Mouse (Mus musculus) kidney, embryonic 14.5 days (tissue): ENCODE data around the gene Kif26b. TPM values are rescaled to one million over a fixed set of nuclear protein-coding genes. Genes with fewer than 3 reads are reported as not detected.

Source experiments
- ATAC-seq: fragments of 200-750 bp; cut with Nextera tagmentation; 2 replicates; pipeline ENCODE4 v1.8.0; 2017; ENCODE audit warnings: moderate number of reproducible peaks, mild to moderate bottlenecking, moderate TSS enrichment, moderate library complexity; ENCODE audit not compliant: low FRiP score, low TSS enrichment
- H3K27ac ChIP-seq: fragments of 300-500 bp; sonication (generic); 2 replicates; pipeline ENCODE4 v1.5.1; 2014; ENCODE audit warnings: low read depth, mild to moderate bottlenecking, low read length, moderate library complexity, mixed read lengths
- H3K27me3 ChIP-seq: fragments of 300-500 bp; sonication (generic); 2 replicates; pipeline ENCODE4 v1.6.1; 2014; ENCODE audit warnings: mild to moderate bottlenecking, low read length; ENCODE audit not compliant: control insufficient read depth, insufficient read depth
- H3K36me3 ChIP-seq: fragments of 300-500 bp; sonication (generic); 2 replicates; pipeline ENCODE4 v1.6.1; 2014; ENCODE audit warnings: low read length, mixed read lengths; ENCODE audit not compliant: control insufficient read depth, insufficient read depth
- H3K4me1 ChIP-seq: fragments of 300-500 bp; sonication (generic); 2 replicates; pipeline ENCODE4 v1.6.1; 2014; ENCODE audit warnings: low read length, mixed read lengths; ENCODE audit not compliant: control insufficient read depth, insufficient read depth
- H3K4me2 ChIP-seq: fragments of 300-500 bp; sonication (generic); replicated peaks from 2 replicates; pipeline ENCODE4 v1.6.1; 2014; ENCODE audit warnings: low read depth, mild to moderate bottlenecking, low read length
- H3K4me3 ChIP-seq: fragments of 300-500 bp; sonication (generic); 2 replicates; pipeline ENCODE4 v1.5.1; 2014; ENCODE audit warnings: mild to moderate bottlenecking, low read length
- H3K9ac ChIP-seq: fragments of 300-500 bp; sonication (generic); 2 replicates; pipeline ENCODE4 v1.6.1; 2014; ENCODE audit warnings: low read depth, mild to moderate bottlenecking, low read length, moderate library complexity
- H3K9me3 ChIP-seq: fragments of 300-500 bp; sonication (generic); 2 replicates; pipeline ENCODE4 v1.6.1; 2016; ENCODE audit warnings: low read length; ENCODE audit not compliant: control insufficient read depth
- WGBS: fragments of 180-500 bp; shearing (Covaris S2); extraction: QIAGEN DNeasy Blood & Tissue Kit; methylation state at CpG from one replicate; pipeline ENCODE4 v1.1.7; 2014; 5-methylcytosine and 5-hydroxymethylcytosine counted together
- polyA plus RNA-seq: library from polyadenylated mRNA; unstranded; fragments of >200 nt; fragmentation: Nextera tagmentation; extraction: Ambion mirVana; gene quantifications from 2 replicates; pipeline ENCODE4 v1.2.1, GENCODE M21; 2014

Gene Kif26b
- polyA plus RNA-seq, 1 experiment from 2014 or later: 22.9 TPM

DNA sequence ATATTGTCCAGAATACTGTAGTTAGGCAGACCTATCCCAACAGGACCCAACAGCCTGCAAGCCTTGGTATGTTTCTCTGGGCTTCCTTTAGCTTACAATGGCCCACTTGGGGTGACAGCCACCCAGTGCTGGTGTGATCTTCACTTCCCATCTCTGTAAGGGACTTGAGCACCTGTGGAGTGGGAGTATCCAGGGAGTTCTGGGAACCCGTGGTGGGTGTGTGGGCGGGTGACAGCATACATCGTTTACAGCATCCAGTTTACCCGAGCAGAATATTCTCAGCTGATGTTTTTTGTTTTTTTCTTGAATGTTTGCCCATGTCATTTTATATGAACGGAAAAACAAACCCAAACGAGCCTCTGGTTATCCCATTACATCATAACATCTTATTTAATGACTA, 216.5 kb downstream of the Kif26b start:
- no peaks in the 10 kb centered on the region for H3K27me3 ChIP-seq
- H3K4me2 ChIP-seq: no peak overlapping the region
- no peak overlapping the region for H3K9ac ChIP-seq
- no peak for ATAC-seq
- H3K27ac ChIP-seq: no peak overlapping the region
- WGBS: 58% methylated on average over 6 of the region's 6 CpGs
- H3K36me3 ChIP-seq: no peaks in the 10 kb centered on the region
- H3K9me3 ChIP-seq: no peaks in the 10 kb centered on the region; the same call in 1 of the 2 replicates
- no peaks in the 10 kb centered on the region for H3K4me1 ChIP-seq
- H3K4me3 ChIP-seq: no peak overlapping the region

DNA sequence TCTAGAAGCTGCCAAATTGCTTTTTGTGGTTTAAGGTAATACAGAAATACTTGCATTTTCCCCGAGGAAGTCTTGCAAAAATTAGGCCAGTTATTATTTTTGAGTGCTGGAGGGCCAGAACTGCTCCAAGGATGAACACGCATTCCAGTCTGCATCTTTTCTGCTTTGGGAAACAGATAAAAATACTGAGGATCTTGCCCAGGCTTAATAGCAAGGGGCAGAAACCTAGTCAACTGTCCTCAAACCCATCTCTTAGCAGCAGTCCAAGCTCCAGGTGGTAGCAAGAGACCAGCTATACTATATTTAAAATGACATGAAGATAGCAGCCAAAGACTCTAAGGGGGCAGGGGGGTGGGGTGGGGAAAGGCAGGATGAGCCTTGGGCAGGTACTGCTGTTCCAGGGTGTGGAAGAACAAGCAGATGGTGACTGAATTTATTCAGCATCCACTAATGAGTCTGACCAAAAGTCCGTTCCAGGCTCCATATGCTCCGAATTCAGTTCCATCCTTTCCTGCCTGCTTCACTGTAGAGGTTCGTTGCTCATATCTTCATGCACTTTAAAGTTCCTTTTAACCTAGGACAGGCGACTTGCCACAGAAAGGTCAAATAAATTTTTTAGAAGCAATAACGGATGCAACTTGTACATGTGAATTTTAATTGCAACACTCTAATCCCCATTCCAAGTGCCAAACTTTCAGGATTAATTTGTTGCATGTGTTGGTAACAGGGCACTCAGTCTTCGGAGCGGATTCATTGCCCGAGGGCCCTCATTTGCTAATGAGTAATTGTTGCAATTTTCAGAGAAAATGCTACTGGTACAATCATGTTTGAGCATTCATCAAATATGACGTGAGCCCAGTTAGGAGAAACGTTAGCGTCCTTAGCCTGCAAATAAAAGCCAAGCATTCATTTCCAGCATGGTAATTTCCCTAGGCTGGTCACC, 218.6 kb downstream of the Kif26b start:
- H3K9ac ChIP-seq: no peak overlapping the region
- no peaks in the 10 kb centered on the region; the same call in 1 of the 2 replicates for H3K9me3 ChIP-seq
- ATAC-seq: no peak
- no peaks in the 10 kb centered on the region for H3K4me1 ChIP-seq
- no peak overlapping the region for H3K4me2 ChIP-seq
- WGBS: 84% methylated on average over 13 of the region's 13 CpGs
- no peak overlapping the region for H3K4me3 ChIP-seq
- H3K27me3 ChIP-seq: no peaks in the 10 kb centered on the region
- no peak overlapping the region for H3K27ac ChIP-seq
- no peaks in the 10 kb centered on the region; the same call in 1 of the 2 replicates for H3K36me3 ChIP-seq

DNA sequence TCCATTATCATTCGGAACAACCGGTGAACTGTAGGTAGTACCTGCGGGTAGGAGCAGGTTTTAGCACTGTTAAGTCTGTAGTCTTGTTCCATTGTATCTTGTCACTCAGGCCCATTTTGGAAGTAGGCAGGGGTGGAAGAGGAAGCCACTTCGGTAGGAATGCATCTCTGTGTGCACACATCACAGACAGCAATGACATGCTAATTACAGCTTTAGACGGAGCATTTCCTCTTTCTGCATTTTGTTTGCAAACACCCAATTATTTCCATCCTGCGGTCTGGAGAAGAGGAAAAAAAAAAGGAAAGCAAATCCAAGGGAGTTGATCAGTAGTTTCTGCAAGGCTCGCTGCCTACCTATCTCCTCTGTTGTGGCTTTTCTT, 219.3 kb downstream of the Kif26b start:
- Histone ChIP-seq H3K36me3 (no peaks in the 10 kb centered on the region; the same call in 1 of the 2 replicates), H3K4me3 (no peak overlapping the region), H3K4me2 (no peak overlapping the region), H3K27ac (no peak overlapping the region), H3K4me1 (no peaks in the 10 kb centered on the region), H3K27me3 (no peaks in the 10 kb centered on the region), H3K9ac (no peak overlapping the region), H3K9me3 (no peaks in the 10 kb centered on the region; the same call in 1 of the 2 replicates)
- WGBS: 79% methylated on average over 7 of the region's 7 CpGs
- ATAC-seq: no peak

DNA sequence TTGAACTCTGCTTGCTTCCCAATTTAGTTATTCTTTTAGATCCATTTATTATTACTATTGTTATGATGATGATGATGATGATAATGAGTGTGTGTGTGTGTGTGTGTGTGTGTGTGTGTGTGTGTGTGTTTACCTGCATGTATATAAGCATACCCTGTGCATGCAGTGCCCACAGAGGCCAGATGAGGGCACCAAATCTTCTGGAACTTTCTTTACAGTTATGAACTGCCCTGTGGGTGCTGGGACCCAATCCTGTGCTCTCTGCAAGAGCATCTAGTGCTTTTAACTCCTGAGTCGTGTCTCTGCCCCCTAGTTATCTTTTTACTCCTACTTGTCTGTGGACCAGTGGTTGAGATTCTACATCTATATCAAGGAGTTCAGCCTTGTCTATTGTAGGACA, 219.7 kb downstream of the Kif26b start:
- no peak for ATAC-seq
- Histone ChIP-seq H3K9ac (no peak overlapping the region), H3K9me3 (no peaks in the 10 kb centered on the region; the same call in 1 of the 2 replicates), H3K27me3 (no peaks in the 10 kb centered on the region), H3K4me3 (no peak overlapping the region), H3K27ac (no peak overlapping the region), H3K4me1 (no peaks in the 10 kb centered on the region), H3K36me3 (no peaks in the 10 kb centered on the region; the same call in 1 of the 2 replicates), H3K4me2 (no peak overlapping the region)
- 96% methylated on average over 1 of the region's 1 CpGs for whole genome bisulfite sequencing

DNA sequence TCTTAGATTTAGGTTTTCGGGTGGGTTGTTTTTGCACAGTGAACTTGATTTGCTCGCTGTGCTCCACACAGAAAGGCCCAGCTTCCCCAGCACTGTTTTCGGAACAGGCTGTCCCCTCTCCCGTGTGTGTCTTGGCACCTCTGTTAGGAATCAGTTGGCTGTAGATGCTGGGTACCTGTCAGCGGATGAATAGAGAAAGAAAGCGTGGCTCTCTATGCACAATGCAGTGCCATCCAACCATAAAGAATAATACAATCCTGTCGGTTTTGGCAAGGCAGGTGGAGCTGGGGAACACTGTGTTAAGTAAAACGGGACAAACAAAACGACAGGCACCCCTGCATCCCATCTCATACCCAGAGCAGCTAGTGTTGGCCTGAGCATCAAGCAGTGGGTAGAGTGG, 220.9 kb downstream of the Kif26b start:
- Histone ChIP-seq H3K4me1 (no peaks in the 10 kb centered on the region), H3K4me3 (no peak overlapping the region), H3K4me2 (no peak overlapping the region), H3K27me3 (no peaks in the 10 kb centered on the region), H3K36me3 (no peaks in the 10 kb centered on the region; the same call in 1 of the 2 replicates), H3K9me3 (no peaks in the 10 kb centered on the region; the same call in 1 of the 2 replicates), H3K9ac (no peak overlapping the region), H3K27ac (no peak overlapping the region)
- 69% methylated on average over 9 of the region's 9 CpGs for whole genome bisulfite sequencing
- no peak for ATAC-seq

DNA sequence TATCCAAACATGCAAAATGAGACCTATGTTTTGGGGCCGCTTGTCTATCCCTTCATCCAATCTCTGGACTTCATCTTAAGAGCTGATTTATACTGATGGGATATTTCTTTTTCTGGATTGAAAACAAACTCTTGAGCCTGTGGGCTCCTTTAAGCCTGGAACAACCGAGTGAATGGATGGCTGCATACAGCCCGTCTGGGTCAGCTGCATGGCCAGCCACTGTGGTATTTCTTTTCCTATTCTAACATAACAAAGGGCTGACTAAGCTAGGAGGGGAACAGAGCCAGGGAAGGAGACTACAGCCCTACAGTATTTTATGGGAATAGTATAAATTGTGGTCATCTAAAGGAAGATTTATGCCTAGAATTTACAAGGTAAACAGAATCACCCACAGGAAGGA, 229.5 kb downstream of the Kif26b start:
- Histone ChIP-seq H3K27ac (no peak overlapping the region), H3K36me3 (no peaks in the 10 kb centered on the region), H3K4me1 (peaks cover 6% of the 10 kb centered on the region; the same call in 1 of the 2 replicates), H3K4me3 (no peak overlapping the region), H3K27me3 (no peaks in the 10 kb centered on the region), H3K4me2 (no peak overlapping the region), H3K9ac (no peak overlapping the region), H3K9me3 (0 out of 2 replicates have a peak, but pooled peaks cover 3% of the 10 kb centered on the region)
- WGBS: 39% methylated on average over 3 of the region's 3 CpGs
- no peak for ATAC-seq

DNA sequence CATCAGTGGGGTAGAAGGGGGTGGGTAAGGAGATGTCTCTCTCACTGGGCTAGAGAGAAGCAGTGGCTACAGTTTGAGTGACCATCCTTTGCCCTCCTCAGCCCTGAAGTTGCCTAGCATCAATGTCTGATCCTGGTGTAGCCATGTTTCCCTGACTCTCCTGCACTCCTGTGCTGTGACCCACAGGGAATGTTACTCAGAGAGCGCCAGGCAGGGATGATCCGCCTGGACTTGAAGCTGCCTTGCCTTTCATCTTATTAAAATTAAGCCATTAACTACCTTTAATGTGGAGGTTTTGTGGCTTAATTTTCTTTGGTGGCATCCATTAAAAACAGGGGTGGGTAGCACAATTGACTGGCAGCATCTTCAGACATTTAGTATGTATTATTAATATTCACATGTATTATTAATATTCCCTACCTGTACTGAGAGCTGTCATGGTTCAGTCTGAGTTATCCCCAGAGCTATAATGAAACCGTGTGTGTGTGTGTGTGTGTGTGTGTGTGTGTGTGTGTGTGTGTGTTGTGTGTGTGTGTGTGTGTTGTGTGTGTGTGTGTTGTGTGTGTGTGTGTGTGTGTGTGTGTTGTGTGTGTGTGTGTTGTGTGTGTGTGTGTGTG, 233.3 kb downstream of the Kif26b start:
- peaks cover 6% of the 10 kb centered on the region; the same call in 1 of the 2 replicates for H3K4me1 ChIP-seq
- no peaks in the 10 kb centered on the region for H3K36me3 ChIP-seq
- no peak overlapping the region for H3K4me2 ChIP-seq
- H3K4me3 ChIP-seq: no peak overlapping the region
- no peak overlapping the region for H3K9ac ChIP-seq
- no peaks in the 10 kb centered on the region for H3K9me3 ChIP-seq
- H3K27me3 ChIP-seq: no peaks in the 10 kb centered on the region
- WGBS: 89% methylated on average over 3 of the region's 3 CpGs
- H3K27ac ChIP-seq: no peak overlapping the region
- ATAC-seq: no peak

DNA sequence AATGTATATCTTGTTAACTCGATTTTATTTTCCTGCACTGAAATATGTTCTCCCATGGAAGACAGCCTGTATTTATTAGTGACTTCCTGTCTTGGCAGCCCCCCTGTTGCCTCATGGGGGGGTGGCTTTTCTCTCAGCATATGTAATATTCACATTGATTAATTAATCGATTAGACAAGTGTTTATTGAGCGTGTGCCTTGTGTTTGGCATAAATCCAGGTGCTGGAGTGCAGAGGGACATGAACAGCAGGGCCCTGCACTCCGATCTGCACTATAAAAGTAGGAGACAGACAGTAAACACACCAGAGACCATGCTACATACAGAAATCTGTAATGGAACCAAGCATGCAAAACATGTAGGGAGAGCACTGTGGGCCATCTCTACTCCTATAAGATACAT, 236.0 kb downstream of the Kif26b start:
- Histone ChIP-seq H3K27ac (no peak overlapping the region), H3K9me3 (no peaks in the 10 kb centered on the region), H3K36me3 (0 out of 2 replicates have a peak, but pooled peaks cover 3% of the 10 kb centered on the region), H3K4me2 (no peak overlapping the region), H3K27me3 (no peaks in the 10 kb centered on the region), H3K4me1 (no peaks in the 10 kb centered on the region), H3K4me3 (no peak overlapping the region), H3K9ac (no peak overlapping the region)
- 72% methylated on average over 4 of the region's 4 CpGs for WGBS
- ATAC-seq: no peak

DNA sequence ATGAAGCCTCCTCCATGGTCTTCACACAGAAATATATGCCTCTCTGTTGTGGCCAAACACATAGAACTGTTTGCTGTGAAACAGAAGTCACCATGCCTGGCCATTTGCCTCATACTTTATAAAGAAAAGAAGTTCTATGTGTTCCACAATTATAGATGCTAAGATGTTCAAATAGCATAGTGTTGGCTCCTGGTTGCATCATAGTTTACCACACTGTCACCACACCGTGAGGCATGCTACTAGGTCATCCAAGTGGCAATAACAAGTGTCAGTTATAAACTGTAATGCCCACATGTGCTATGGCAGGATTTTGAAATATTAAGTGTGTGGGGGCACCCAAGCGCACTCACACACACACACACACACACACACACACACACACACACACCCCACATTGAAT, 236.7 kb downstream of the Kif26b start:
- H3K4me2 ChIP-seq: no peak overlapping the region
- ATAC-seq: no peak
- H3K9ac ChIP-seq: no peak overlapping the region
- H3K36me3 ChIP-seq: 0 out of 2 replicates have a peak, but pooled peaks cover 3% of the 10 kb centered on the region
- WGBS: 90% methylated on average over 2 of the region's 2 CpGs
- no peak overlapping the region for H3K27ac ChIP-seq
- H3K9me3 ChIP-seq: no peaks in the 10 kb centered on the region
- no peak overlapping the region for H3K4me3 ChIP-seq
- no peaks in the 10 kb centered on the region for H3K27me3 ChIP-seq
- no peaks in the 10 kb centered on the region for H3K4me1 ChIP-seq
